Mouse (Mus musculus) lung, adult 2 months (tissue): ENCODE data around the gene Cpa1.

ENCODE experiments used
- CTCF ChIP-seq: fragments of 200-500 bp; IDR thresholded peaks from 2 replicates; pipeline ENCODE4 v1.5.1; 2011; ENCODE audit warnings: mild to moderate bottlenecking, low read length, control low read depth; ENCODE audit not compliant: insufficient read depth
- POLR2A ChIP-seq: fragments of 200-500 bp; IDR thresholded peaks from 2 replicates; pipeline ENCODE4 v1.6.1; 2011; ENCODE audit warnings: low read depth, mild to moderate bottlenecking, control low read depth, low read length, borderline replicate concordance; ENCODE audit errors: extremely low read depth

DNA sequence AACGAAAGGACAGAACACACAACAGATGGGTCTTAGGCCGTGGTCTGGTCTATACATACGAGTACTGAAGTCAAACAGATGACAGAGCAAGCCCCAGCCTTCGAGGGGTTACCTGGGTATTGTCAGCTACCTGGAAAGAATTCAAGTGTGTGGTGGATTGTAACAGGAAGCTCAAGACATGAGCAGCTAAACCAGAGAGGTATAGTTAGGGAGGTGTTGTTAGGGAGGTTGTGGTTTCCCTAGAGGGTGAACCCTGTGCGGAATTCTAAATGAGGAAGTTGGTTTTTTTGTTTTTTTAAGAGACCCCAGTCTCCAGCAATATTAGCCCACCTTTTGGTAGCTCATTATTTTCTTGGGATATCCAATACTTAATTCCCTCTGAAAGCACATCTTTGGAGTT, 33.3 kb upstream of the Cpa1 start:
- TF ChIP-seq CTCF = no peak
- no peak for TF ChIP-seq POLR2A
